Mouse (Mus musculus): ENCODE results near the gene Rho. TPM values are rescaled to one million over a fixed set of nuclear protein-coding genes. Genes with fewer than 3 reads are reported as not detected.

The Rho gene
- not detected for total RNA-seq (2023)

DNA sequence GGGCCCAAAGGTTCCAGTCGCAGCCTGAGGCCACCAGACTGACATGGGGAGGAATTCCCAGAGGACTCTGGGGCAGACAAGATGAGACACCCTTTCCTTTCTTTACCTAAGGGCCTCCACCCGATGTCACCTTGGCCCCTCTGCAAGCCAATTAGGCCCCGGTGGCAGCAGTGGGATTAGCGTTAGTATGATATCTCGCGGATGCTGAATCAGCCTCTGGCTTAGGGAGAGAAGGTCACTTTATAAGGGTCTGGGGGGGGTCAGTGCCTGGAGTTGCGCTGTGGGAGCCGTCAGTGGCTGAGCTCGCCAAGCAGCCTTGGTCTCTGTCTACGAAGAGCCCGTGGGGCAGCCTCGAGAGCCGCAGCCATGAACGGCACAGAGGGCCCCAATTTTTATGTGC is at the start of gene Rho:
Rho (plus strand) TSS at position 110 of the 400 bp plus-strand sequence.

GRCm38 (mm10) chr6:115944638-115945037 is 13.1 kb downstream of the Rho start, which contains the start of gene H1foo:
TSS of gene H1foo (plus strand) at chr6:115944938.

Other genes starting within 250 kb of the Rho start
- not detected for gene Tmem40, start 169.3 kb upstream of the Rho start, total RNA-seq (2023)
- gene Cand2, start 157.2 kb upstream of the Rho start, total RNA-seq (2023), result 8.0 TPM
- 3,187 TPM for gene Rpl32, start 123.0 kb upstream of the Rho start, total RNA-seq (2023)
- gene Efcab12, start 93.3 kb upstream of the Rho start, total RNA-seq (2023), result 0.70 TPM
- gene Mbd4, start 78.4 kb upstream of the Rho start, total RNA-seq (2023), result 6.4 TPM
- 2.3 TPM for gene Ift122, start 78.3 kb upstream of the Rho start, total RNA-seq (2023)
- gene H1foo, start 13.2 kb downstream of the Rho start, total RNA-seq (2023), result not detected
- 29.4 TPM for gene Plxnd1, start 63.3 kb downstream of the Rho start, total RNA-seq (2023)

Data from CD4-positive naive resting alpha-beta T cell, adult 76 days (primary cell).